Mouse (Mus musculus): Measurements from ENCODE around the gene Gm13119. TPM values are rescaled to one million over a fixed set of nuclear protein-coding genes. Genes with fewer than 3 reads are reported as not detected.

The Gm13119 gene
- polyA plus RNA-seq, 1 experiment, result not detected

- no peak for DNase-seq (ENCODE audit: low read depth in 1 of 2, low spot score in 2 of 2)
- Histone ChIP-seq H3K27me3 (ENCODE audit: control insufficient read depth, insufficient read depth, low read length) (no peaks in the 10 kb centered on the region), H3K36me3 (ENCODE audit: control insufficient read depth, insufficient read depth, low read length) (no peaks in the 10 kb centered on the region), H3K4me1 (ENCODE audit: control insufficient read depth, insufficient read depth, insufficient read length) (no peaks in the 10 kb centered on the region), H3K27ac (ENCODE audit: insufficient read depth, low read length) (no peak overlapping the region), H3K4me3 (ENCODE audit: extremely low read depth, insufficient read depth, insufficient read length) (no peak overlapping the region; the same call in 1 of the 2 replicates)
- 3% methylated on average over 17 of the region's 17 CpGs for WGBS
- TF ChIP-seq POLR2A (IDR thresholded peaks at IDR 0.05; ENCODE audit: low read depth, low read length) (no peak), CTCF (IDR thresholded peaks at IDR 0.05; ENCODE audit: extremely low read depth, insufficient read depth, insufficient read length, insufficient replicate concordance) (no peak)
These were observed 46.8 kb downstream of the Gm13119 start for GRCm38 (mm10) chr4:144404456-144405086.

GRCm38 (mm10) chr4:144406261-144406660 is 48.5 kb downstream of the Gm13119 start:
- Histone ChIP-seq H3K27me3 (ENCODE audit: control insufficient read depth, insufficient read depth, low read length) (no peaks in the 10 kb centered on the region), H3K36me3 (ENCODE audit: control insufficient read depth, insufficient read depth, low read length) (no peaks in the 10 kb centered on the region), H3K4me3 (ENCODE audit: extremely low read depth, insufficient read depth, insufficient read length) (no peak overlapping the region), H3K27ac (ENCODE audit: insufficient read depth, low read length) (no peak overlapping the region), H3K4me1 (ENCODE audit: control insufficient read depth, insufficient read depth, insufficient read length) (no peaks in the 10 kb centered on the region)
- TF ChIP-seq CTCF (IDR thresholded peaks at IDR 0.05; ENCODE audit: extremely low read depth, insufficient read depth, insufficient read length, insufficient replicate concordance) (no peak), POLR2A (IDR thresholded peaks at IDR 0.05; ENCODE audit: low read depth, low read length) (no peak)
- DNase-seq (ENCODE audit: low read depth in 1 of 2, low spot score in 2 of 2), result no peak
- 88% methylated on average over 3 of the region's 3 CpGs for WGBS

GRCm38 (mm10) chr4:144408290-144408689 is 50.5 kb downstream of the Gm13119 start, which contains the start of gene Pramef12:
Gene Pramef12 (minus strand): TSS chr4:144408464.
- Histone ChIP-seq H3K27ac (ENCODE audit: insufficient read depth, low read length) (no peak within 1 kb of the TSS), H3K4me1 (ENCODE audit: control insufficient read depth, insufficient read depth, insufficient read length) (no peaks in the 10 kb centered on the region), H3K27me3 (ENCODE audit: control insufficient read depth, insufficient read depth, low read length) (no peaks in the 10 kb centered on the region), H3K36me3 (ENCODE audit: control insufficient read depth, insufficient read depth, low read length) (no peaks in the 10 kb centered on the region), H3K4me3 (ENCODE audit: extremely low read depth, insufficient read depth, insufficient read length) (no peak within 1 kb of the TSS)
- TF ChIP-seq CTCF (IDR thresholded peaks at IDR 0.05; ENCODE audit: extremely low read depth, insufficient read depth, insufficient read length, insufficient replicate concordance) (no peak), POLR2A (IDR thresholded peaks at IDR 0.05; ENCODE audit: low read depth, low read length) (no peak)
- 91% methylated on average over 9 of the region's 9 CpGs for WGBS
- no peak for DNase-seq (ENCODE audit: low read depth in 1 of 2, low spot score in 2 of 2)

Other genes with a start within 250 kb of the Gm13119 start
- not detected in 2 replicates for gene Oog3, start 195.3 kb upstream of the Gm13119 start, polyA plus RNA-seq (2012; rRNA removed)
- not detected in 2 replicates for gene Oog2, start 167.2 kb upstream of the Gm13119 start, polyA plus RNA-seq (2012; rRNA removed)
- not detected in 2 replicates for gene C87977, start 144.6 kb upstream of the Gm13119 start, polyA plus RNA-seq (2012; rRNA removed)
- not detected in 2 replicates for gene Pramel5, start 77.5 kb upstream of the Gm13119 start, polyA plus RNA-seq (2012; rRNA removed)
- not detected in 2 replicates for gene Gm13128, start 27.7 kb upstream of the Gm13119 start, polyA plus RNA-seq (2012; rRNA removed)
- not detected in 2 replicates for gene Pramef20, start 20.0 kb downstream of the Gm13119 start, polyA plus RNA-seq (2012; rRNA removed)
- gene Pramef12, start 50.5 kb downstream of the Gm13119 start, polyA plus RNA-seq (2012; rRNA removed), result not detected in 2 replicates
- not detected in 2 replicates for gene 1700012P22Rik, start 80.8 kb downstream of the Gm13119 start, polyA plus RNA-seq (2012; rRNA removed)
- not detected in 2 replicates for gene Gm9944, start 95.4 kb downstream of the Gm13119 start, polyA plus RNA-seq (2012; rRNA removed)
- gene Aadacl3, start 105.8 kb downstream of the Gm13119 start, polyA plus RNA-seq (2012; rRNA removed), result not detected in 2 replicates
- gene 9430007A20Rik, start 161.9 kb downstream of the Gm13119 start, polyA plus RNA-seq (2012; rRNA removed), result not detected in 2 replicates
- not detected in 2 replicates for gene Gm13124, start 207.2 kb downstream of the Gm13119 start, polyA plus RNA-seq (2012; rRNA removed)